Mouse (Mus musculus) heart, adult 18-20 months (tissue): ENCODE measurements around the gene Nme7. TPM values are rescaled to one million over a fixed set of nuclear protein-coding genes. Genes with fewer than 3 reads are reported as not detected.
A peak's percentile ranks its signal among the peaks of the same experiment; 100 is the strongest.

Source experiments
- DNase-seq, 2 experiments: peaks; one replicate each; pipeline ENCODE4 v3.0.0; 2021 to 2022; ENCODE audit warnings: mixed read lengths in 1 of 2
- long read RNA-seq, 2 experiments: library from polyadenylated mRNA; stranded (forward); transcript quantifications; one replicate each; pipeline ENCODE4 v2.0.0; 2021
- total RNA-seq, 2 experiments: library from RNA; stranded (reverse); gene quantifications; 2 replicates each; pipeline ENCODE4 v1.2.3; 2021

The Nme7 gene
- 1 to 10 TPM; 3.1 to 3.8 TPM for total RNA-seq
- long read RNA-seq, experiment 1, partial matches to known transcripts: 4 of 7 reads
- long read RNA-seq, experiment 1, other reads (novel, unspliced or antisense): 3 of 7 reads
- long read RNA-seq, experiment 2, partial matches to known transcripts: 0 of 10 reads
- long read RNA-seq, experiment 2, other reads (novel, unspliced or antisense): 10 of 10 reads

DNA sequence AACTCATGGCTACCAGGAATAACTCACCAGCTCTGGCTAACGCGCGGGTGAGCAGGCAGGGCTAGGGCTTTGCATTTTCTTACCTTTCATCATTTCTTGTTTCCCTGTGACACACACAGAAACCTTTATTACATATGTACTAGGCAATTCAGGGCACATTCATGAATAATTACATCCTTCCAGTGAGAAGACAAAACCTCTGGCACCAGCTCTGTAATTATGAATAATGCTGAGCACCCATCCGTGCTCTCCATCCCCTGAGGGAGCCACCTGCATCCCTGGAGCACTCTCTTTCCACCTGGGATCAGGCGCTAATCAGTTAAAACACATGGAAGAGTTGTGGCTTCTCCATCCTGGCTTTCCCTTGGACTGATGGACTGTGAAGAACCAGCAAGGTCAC, at the start of gene Nme7:
Nme7 (plus strand) TSS at position 301 of the 400 bp plus-strand sequence.
- DNase-seq: no peak

DNA sequence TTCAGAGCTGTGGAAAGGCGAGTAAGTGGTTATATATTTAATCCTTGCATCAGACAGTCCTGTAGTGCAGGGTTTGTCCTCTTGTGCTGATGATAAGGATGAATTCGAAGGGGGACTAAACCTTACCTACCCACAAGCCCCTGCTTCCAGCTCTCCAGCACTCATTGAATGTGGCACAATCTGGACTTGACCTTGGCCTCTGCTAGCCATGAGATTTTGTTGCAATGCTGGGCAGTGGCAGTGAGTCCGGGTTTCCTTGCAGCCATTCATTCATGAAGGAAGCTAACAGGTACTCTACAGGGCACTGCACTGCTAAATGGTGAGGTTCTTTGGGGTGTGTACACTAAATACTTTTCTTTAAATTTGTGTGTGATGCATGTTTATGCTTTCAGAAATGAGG, 49.1 kb upstream of the Nme7 start:
- no peak for DNase-seq

DNA sequence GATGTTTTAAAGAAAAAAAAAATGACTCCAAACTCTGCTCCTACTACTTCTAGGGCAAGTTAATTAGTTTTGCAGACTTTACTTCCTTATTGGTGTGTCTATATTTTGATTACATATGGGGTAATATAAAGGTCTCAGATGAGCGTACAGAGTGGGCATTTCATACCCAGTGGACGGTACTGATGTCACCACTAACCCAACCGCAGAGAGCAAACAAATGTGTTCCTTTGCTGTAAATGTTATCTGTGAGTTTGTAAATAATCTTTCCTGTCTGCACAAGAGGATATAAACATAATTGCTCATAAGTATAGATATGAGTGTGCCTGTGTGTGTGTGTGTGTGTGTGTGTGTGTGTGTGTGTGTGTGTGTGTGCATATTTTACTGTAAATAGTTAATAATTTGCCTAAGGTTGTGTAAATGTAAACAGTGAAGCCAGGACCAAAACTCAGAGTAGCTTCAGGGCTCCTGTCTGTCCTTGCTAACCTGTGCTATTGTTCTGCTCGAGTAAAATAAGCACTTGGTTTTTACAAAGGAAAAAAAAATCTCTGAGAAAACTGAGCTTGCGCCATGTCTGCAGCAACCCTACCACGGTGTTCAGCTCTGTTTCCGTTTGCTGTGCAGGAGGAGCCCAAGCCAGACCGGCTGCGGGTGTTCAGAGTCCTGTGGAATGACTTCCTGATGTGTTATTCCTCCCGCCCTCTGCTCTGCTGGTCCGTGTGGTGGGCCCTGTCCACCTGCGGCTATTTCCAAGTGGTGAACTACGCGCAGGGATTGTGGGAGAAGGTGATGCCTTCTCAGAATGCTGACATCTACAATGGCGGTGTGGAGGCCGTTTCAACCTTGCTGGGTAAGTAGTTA, 43.5 kb upstream of the Nme7 start:
- DNase-seq: no peak

DNA sequence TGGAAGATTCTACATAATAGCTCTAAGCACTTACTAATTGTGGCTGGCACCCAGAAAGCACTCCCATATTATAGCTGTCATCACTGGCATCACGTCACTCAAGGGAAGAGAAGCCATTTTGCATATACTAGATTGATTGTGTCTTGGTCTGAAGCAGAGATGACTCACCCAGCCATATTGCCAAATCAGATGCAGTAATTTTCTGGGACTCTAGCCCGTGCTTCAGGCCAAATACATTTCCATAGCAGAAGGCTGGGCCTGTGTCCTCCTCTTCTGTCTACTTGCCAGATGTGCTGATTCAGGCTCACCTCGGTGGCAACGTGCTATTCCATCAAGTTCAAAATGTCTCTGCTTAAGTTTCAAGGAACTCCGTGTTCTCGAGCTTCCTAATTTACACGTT, 42.4 kb upstream of the Nme7 start:
- DNase-seq: peak; percentile 28 to 61

DNA sequence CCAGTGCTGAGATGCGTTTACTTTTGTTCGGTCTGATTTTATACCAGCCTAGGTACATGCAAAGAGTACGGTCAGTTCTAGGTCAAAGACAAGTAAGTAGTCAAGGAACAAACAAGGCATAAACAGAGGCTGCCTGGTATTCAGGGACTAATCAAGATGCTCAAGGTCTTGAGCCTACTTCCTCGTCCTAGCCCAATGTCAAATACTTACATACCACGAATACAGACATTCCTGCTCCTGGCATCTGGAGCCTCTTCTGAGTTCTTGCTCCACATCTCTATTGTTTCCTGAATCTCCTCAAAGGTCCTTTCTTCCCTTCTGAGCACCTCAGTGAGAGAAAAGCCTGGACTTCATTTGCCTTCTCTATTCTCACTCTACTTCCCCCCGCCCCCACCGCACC, 33.0 kb upstream of the Nme7 start:
- no peak for DNase-seq

DNA sequence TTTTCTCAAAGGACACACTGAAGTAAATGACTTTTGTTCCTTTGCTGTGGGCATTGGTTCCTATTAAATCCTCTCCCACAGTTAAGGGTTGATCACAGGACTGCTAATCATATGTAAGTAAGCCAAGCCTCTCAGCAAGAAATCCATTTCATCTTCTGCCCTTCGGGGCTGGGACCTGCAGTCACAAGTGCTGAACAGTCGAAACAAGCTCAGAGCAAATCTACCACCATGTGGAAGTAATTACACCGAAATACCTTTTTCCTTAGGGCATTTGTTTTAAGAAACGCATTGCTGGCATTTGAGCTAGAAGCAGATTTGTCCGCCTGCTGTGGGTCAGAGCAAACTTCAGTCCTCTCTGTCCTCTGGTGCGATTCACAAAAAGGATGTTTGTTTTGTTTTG, 30.3 kb upstream of the Nme7 start:
- no peak for DNase-seq

DNA sequence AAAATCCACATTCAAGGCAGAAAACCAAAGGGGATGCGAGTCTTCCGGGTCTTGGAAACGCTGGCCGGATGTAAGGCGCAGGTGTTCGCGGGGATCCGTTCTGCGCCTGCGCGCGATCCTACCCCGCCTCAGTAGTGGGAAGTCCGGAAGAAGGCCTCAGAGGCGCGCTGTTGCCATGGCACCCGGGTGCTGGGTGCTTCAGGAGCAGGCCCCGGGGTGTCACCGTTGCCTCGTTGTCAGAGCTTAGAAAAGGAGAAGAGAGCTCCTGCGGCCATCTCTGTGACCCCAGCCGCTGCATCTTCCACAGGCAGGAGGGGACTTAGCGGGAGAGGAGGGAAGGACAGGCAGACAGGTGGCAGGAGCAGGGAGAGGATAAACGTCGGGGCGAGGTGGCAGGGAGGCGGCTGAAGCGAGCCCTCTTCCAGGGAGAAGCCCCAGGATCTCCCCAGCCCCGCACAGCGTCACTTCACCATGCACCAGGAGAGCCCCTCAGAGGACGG, 28.4 kb upstream of the Nme7 start, which contains the start of gene Ccdc181:
Ccdc181 (plus strand) TSS at position 131 of the 500 bp plus-strand sequence.
- peak; percentile 93 to 96 for DNase-seq

DNA sequence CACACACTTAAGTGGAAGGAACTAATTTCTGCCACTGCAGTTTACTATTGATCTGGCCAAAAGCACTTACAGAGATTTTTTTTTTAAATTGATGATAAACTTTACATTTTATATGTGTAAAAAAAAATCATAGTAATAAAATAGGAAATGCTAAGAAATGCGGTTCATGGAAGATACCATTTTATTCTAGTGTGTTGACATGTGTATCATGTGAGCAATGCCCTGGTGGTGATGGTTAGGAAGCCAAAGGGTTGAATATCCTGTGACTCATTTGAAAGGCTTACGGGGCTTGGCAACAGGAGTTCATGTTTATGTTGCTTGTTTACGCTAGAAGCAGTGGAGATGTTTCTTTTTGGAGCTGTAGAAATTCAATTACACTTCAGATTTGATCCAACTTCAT, 27.4 kb upstream of the Nme7 start:
- no peak for DNase-seq

DNA sequence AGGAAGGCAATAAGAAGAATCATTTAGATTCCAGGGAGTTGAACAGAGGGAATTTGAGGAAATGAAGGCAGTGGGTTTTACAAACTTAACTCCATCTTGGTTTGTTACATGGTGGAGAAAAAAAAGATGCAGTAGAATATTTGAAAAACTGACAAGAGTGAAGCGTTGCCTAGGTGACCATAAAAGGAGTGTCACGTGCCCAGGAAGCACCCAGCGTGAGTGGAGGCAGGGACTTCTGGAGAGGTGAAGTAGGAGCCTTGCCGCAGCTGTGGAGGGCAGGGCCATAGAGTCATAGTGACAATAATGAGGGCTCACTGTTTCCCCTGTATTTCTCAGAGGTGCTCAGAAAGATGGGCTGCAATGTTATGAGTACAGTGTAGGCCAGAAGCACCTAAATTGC, 24.6 kb upstream of the Nme7 start:
- no peak for DNase-seq

DNA sequence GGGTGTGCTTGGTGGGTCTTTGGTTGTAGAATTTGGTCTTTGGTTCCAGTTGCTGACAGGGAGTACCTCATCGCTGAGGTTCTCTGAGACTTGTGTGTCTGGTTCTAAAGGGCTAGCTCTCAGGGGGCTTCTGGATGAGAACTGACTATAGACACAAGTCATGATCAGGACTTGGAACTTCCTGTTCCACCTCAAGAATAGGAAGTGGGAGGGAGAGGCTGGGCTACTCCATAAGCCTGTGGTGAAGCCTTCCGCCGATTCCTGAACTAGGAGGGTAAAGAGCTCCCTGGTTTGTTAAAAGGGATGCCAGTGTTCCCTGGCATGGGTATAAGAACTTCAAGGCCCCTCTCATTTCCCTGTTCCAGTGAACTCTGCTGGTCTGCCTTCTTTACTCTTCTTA, 19.9 kb upstream of the Nme7 start:
- no peak for DNase-seq

DNA sequence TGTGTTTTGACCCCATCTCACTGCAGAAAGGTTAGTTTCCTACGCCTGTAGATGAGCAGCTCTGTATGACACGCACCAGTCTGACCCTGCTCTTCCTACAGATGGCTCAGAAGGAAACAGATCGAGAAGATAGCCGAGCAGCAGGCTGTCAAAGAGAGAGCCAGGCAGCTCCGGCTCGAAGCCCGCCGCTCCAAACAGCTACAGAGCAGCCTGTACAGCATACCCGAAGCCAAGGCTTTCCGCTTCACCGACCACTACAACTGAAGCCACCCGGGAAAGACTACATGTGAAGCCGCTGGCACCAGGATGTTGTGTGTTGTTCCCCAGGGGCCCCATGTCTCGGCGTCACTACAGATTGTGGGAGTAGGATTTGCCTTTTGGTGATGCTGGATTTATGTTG, 16.5 kb upstream of the Nme7 start:
- no peak for DNase-seq

DNA sequence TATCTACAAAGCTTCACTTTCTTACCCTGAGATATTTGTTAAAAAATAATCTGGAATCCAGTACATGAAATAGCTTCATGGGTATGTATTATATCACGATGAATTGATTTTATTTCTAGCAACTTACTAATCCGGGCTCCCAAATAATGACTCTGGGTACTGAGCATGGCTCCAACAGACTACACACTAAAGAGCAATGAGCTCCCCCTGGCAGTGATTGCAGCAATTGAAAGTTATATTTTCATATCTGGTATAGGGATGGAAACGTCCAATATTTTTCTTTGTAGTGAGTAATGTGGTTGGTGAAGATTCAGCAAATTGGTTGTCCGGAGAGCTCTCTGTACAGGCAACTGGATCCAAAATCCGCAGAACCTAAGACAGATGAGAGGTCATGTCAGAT, 11.9 kb upstream of the Nme7 start:
- no peak for DNase-seq

DNA sequence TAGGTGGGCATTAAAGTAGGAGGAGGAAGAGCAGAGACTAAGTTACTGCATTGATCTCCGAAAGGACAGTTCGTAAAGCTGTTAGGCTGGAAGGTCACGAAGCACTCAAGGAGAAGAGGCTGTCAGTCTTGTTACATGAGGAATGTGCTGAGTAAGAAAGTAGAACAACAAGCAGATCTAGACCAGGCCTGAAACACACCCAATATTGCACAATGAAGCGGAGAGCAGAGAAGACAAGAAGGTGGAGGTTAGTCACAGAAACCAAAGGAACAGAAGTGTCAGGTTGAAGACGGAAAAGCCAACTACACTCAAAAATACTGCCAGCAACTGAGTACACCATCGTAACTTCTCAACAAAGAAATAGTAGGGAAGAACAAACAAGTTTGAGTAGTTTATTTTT, 9.8 kb upstream of the Nme7 start:
- no peak for DNase-seq

DNA sequence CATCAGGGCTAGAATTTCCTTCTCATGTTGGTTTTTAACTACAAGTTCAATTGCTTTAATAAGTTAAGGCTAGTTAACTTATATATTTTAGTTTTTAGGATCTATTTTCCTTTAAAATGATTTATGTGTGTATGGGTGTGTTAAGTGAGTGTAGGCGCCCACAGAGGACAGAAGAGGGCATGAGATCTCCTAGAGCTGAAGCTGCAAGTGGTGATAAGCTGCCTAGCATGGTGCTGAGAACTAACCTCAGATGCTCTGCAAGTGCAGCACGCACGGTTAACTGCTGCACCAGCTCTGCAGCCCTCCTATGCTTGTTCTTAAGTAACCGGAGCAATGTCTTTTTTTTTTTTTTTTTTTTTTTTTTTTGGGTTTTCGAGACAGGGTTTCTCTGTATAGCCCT, 7.4 kb upstream of the Nme7 start:
- DNase-seq: no peak

DNA sequence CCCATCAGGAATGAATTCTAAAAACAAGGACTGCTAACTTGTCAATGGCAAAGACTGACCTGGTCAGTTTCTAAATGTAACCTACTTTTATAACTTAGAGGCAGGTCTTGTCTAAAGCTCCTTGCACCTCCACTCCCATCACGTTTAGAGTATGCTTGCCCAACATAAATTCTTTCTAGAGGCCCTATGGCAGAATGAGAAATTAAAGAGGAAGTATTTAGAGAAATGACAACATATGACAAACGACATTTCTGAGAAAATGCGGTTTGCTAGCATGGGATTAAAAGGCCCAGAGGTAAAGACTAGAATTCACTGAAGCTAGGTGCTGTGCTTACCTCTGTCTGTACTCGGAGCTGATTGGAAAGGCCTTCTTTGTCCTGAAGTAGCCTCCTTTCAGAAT, 2.0 kb upstream of the Nme7 start:
- DNase-seq: no peak

DNA sequence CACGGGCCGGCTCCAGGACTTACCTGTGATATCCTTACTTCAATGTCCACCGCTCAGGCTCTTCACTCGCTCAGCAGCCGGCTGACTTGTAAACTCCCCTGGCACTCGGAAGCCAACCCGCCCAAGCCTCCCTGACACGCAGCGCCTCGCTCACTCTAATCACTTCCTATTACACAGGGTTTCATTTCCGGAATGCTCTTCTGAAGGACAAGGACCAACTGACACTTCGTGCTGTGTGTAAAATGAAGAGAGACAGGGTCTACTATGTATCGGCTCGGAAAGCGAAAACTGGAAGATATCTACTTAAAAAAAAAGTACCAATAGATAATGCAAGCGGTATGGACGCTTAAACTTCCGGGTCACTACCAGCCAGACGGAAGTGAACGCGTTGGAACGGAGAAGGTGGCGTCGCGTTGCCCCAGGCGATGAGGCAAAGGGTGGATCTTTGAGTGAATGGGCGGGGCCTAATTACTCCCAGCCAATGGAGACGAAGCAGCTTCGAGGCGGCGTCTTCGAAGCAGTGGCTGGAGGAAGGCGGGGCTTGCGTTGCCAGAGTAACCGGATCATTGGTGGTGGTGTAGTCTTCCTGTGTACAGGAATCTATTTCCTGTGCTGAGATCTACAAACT, 3.3 kb downstream of the Nme7 start, which contains the start of gene Blzf1:
Blzf1 (minus strand) TSS at position 366 of the 628 bp plus-strand sequence.
- peak; percentile 97 to 98 for DNase-seq

DNA sequence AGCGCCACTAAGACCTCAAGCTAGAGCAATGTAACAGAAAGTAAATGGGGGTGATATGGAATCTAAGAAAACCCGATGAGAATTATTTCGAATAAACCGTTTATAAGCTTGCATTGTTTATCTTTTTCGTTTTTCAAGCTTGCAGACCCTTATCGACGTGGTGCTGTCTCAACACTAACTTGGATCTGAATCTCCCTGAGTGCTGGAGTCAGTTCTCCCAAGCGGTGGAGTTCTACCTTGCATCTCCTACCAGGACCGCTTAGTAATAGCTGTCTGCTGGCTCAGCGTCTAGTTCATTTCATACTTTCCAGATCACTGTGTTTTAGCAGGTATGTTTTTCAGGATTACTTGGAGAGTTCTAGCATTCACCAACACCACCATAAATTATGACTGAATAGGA, 4.0 kb downstream of the Nme7 start:
- DNase-seq: no peak

DNA sequence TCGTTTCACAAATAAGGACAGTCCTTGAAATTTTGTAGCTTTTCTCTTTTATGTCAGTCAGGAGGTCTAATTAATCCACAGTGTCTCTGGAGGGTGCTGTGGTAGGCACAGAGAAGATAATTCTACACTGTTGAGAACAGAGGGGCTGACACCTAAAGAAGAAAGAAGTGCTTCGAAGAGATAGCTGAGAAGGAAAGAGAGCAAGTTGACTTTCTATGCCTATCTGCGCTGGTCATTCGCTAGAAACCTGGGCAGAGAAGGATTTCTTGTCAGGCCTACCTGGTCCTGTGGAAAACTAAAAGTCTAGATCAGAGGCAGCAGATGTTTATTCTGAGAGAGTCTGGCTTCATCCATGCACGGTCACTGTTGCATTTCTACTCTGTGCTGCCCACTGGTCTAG, 10.2 kb downstream of the Nme7 start:
- DNase-seq: no peak

DNA sequence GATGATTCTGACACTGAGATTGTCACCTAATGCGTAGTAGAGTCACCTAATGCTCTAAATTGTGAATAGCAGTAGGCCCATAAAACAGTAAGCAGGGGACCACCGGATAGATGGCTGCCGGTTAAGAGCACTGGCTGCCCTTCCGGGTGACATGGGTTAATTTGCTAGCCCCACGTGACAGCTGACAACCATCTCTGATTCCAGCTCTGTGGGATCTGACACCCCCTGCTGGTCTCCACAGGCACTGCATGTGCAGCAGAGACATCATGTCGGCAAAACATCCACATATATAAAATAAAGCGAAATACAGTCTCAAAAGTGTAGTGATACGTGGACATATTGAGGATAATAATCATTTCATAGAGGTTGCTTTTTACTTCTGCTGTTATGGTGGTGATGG, 11.3 kb downstream of the Nme7 start:
- peak in 1 of 2 experiments; percentile 40 for DNase-seq

DNA sequence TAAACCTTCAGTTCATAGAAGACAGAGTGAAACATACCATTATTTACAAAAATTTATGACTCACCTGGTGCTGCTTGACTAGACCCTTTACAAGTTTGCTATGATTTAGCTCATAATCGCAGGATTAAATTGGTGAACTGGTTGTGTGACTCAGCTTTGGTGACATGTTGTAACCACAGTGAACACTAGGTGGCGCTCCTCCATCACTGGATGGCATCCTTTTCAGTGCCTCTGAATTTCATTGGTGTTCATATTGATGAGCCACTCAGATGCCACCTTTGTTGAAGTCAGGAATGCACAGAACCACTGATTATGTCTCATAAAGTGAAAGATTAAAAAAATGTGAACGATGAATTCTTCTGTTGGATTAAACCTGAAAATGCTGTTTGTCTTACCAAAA, 12.8 kb downstream of the Nme7 start:
- DNase-seq: peak; percentile 48 to 89

DNA sequence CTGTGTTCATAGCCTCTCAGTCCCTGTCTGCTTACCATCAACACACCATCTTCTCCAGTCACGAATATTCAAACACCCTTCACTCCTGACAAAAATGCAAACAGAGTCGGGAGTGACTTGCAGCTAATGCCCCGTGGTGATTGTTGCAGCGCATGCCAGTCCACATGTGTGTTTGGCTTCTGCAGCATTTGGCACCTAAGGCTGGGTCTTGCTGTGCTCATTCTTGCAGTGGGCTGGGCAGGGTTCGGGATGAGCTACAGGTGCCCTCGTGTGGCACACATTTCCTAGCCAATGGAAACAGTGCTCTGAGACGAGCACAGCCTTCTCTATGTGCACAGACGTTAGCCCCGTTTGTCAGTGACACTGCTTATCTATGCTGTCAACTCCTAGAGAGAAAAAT, 13.3 kb downstream of the Nme7 start:
- no peak for DNase-seq

DNA sequence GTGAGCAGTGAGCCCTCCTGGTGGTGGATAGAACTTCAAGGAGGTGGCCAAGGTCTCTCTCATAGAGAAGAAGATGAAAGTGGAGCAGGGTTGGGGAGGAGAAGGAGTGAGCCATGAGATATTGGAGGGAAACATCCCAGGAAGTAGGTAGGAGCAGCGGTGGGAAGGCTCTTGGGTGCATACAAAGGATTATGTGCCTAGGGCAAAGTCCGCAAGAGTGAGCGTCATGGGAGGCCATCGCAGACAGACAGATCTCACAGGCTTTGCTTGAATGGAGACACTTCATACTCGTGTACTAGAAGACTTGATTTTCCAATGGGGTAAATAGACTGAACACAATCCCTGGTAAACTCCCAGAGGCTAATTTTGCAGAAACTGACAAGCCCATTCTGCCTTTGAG, 14.6 kb downstream of the Nme7 start:
- DNase-seq: no peak

DNA sequence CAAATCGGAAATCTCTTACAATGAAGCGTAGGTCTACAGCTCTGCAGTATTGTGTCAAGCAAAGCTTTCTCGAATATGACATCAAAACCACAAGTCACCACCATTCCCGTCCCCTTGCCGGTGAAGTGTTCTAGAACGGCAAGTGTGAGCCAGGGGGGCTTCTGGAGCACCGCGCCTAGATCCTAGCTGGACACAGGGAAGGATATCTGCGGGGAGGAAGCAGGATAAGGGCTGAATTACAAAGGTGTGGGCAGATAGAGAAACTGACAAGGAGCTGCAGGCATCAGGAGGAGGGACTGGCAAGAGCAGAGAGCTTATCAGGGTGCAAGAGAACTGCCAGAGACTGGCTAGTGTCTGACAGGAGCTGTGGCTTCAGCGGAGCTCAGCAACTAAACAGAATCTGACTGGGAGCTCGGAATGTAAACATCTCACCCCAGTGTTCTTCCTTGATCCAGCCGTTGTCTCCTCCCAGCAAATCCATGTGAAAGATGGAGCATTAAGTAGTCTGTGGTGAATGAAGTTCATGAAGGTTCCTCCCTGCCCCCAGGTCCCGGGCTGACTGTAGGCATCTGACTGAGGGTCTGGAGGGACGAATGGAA, 15.7 kb downstream of the Nme7 start:
- no peak for DNase-seq
